Mouse (Mus musculus) ES-CJ7 (cell line): ENCODE data around the gene Psmb1.
A peak's percentile ranks its signal among the peaks of the same experiment; 100 is the strongest.
"Not testable (repeated sequence)": the region's sequence is repeated elsewhere in the genome, so short reads cannot be mapped to it uniquely, and the experiment has no call there.

Source experiments
- DNase-seq: peaks from one replicate; pipeline ENCODE4 v3.0.0; 2011; ENCODE audit warnings: low read depth, low spot score

Psmb1 gene

DNA sequence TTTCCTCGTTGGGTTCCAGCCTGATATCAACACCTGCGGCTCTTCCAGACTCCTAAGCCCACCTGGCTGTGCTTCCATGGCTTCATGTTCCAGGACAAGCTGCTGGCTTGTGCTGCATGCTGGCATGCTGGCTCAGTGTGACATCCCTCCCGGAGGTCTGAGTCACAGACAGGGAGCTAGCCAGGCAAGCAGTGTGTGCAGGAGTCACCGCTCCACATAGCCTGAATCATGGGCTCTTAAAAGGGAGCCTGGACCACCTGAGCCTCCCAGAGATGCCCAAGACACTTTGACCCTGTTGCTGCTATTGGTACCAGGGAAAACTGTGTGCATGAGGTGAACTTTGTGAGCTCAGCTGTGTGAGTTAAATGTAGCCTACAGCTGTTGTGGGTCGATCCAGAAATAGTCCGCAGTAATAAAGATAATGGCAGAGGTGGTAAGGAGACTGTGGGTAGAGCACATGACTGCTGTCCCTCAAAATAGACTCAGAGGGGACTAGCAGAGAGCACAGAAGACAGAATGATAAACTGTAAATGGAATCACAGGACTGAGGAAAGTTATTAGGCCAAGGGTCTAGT, 37.5 kb downstream of the Psmb1 start:
- DNase-seq = no peak

DNA sequence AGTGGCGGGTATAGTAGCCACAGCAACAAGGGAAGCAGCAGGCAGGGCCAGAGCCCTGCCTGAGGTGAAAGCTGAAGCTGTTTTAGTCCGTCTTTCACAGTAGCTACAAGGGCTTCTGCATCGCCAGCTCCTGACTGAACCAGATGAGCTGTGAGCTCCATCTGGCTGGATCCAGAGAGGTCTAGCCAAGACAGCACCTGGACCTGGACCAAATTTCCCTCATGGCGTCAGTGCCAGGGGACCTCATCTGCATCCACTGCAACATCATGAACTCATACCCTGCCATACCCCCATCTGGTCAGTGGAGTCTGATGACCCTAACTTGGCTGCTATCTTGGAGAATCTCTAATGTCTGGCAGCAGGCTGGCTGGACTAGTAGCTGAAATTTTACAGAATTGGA, 39.8 kb downstream of the Psmb1 start:
- DNase-seq = no peak

DNA sequence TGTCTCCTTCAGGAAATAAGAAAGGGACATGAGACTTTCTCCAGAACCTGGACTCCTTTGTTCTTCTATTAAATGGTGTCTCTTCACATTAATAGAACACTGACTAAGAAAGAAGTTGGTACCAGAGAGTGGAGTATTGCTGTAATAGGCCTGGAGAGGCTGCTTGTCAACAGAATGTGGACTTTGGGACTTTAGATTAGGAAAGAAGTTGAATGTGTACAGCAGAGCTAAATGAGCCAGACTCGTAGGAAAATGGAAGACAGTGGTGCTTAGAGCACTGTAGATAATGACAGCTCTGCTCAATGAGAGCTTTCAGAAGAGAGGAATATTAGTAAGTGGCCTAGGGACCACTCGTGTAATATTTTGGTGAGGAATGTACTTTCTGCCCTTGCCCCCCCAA, 43.0 kb downstream of the Psmb1 start:
- DNase-seq = no peak

DNA sequence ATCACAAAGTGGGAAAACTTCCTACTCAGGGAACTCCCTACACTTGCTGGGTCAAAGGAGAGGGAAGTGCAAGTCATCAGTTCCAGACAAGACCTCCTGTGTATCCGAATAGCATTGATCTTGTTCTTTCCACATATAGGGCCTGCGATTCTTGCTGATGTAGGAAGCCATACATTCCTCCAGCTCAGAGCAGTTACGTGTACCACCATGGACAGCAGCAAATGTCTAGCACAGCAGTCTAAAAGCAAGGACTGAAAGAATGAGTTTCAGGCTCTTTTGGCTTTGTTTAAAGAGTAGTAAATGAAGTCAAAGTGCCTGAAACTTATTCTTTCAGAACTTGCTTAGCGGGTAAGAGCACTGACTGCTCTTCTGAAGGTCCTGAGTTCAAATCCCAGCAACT, 44.3 kb downstream of the Psmb1 start:
- DNase-seq = peak; percentile 25

DNA sequence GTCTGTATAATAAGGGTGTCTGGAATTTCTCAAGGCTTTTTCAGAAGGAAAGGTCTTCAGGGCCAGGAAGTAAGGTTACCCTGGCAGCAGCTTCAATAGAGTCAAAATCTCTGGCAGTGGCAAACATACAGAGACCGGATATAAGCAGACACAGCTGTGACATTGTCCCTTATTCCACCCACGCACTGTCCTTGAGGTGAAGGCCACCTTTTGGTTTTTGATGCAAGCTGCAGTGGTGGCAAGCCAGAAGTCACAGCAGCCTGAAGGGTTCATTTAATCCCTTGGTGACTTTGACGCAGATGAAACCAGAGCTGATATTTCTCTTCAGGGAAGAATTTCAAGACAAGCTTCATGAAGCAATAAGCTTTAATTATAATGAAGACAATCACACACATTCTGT, 49.9 kb downstream of the Psmb1 start:
- no peak for DNase-seq

DNA sequence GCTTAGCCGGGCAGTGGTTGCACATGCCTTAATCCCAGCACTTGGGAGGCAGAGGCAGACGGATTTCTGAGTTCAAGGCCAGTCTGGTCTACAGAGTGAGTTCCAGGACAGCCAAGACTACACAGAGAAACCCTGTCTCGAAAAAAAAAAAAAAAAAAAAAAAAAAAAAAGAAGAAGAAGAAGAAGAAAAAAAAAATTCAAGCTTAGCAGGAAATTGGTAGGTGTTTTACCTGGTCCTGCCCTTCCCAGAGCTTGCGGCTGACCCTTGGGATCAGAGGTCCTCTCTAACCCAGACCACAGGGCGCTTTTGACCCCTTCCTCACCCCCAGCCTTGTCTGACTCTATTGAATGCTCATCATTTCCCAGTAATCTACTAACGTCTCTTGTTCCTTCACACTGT, 50.4 kb downstream of the Psmb1 start:
- not testable (repeated sequence) for DNase-seq

DNA sequence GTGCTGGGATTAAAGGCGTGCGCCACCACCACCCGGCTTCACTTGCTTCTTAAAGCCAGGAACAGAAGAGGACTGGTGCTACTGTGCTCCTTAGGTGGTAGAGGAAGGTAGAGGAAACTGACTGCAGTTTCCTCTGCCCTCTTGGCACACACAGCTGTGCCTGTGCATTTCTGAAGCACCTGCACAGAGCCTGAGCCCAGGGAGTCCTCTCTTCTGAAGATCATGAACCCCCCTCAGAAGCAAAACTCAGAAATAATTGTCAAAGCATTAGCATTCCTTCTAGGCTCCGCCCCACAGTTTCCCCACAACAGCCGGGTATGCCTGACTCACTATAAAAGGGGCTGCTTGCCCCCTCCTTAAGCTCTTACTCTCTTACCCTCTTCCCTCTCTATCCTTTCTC, 51.7 kb downstream of the Psmb1 start:
- DNase-seq = no peak

DNA sequence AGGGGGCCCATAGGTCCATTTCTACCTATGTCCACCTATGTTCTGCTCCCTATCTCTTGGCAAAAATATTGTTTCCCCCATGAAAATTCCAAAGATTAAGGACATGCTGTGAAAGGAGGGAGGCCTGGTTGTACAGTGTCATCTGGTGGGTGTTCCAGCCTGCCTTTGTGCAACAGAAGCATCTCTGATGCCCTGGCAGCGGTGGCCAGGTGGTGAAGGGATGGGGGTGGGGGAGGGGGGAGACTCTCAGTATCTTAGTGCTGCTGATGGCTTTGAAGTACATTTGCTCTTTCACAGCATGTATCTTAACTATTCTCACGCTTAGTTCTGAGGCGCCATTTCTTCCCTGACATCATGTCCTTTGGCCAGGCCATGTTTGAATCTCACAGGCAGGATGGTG, 54.1 kb downstream of the Psmb1 start:
- DNase-seq = no peak

DNA sequence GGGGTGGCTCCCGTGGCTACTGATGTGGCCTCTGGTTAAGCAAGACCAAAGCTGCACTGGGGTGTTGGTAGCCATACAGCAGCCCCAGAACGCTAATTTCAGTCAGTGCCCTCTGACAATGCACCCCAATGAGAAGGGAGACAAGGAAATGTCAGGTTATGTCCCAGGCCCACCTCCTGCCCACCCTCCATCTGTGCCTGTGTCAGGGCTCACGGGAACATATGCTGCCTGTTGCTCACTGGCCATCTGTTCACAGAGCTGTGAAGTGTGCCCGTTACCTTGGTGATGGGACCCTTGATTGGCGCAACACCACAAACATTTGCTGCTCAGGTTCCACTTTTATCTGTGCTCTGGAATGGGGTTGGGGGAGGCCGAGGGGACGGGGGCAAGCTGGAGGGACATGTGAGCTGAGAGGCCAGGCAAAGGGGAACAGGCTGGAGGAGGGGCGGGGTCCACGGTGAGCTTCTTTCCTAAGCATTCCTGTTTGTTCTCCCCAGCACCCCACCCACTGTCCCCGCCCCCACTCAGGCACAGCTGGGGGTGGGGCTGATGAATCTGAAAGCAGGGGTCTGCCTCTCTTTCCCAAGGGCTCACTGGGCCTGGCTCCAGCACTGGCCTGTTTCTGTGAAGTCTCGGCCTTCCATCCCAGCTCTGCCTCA, 59.0 kb downstream of the Psmb1 start:
- peak; percentile 69 for DNase-seq

DNA sequence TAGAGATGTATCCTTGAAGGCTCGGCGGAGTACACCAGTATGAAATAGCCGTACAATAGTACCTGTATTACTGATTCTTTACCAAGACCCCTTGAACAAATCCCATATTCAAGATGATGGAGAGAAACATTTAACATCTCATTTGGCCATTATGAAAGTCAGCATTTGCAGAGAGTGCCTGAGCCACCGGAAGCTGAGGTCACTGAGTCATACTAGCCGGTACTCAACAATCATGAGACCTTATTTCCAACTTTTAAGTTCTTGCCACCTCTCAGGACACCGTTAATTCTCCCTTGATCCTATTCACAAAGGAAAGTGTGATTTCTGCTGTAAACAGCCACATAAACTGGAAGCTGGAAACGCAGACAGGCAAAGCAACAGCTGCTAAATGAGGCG, 59.5 kb downstream of the Psmb1 start:
- DNase-seq = no peak

DNA sequence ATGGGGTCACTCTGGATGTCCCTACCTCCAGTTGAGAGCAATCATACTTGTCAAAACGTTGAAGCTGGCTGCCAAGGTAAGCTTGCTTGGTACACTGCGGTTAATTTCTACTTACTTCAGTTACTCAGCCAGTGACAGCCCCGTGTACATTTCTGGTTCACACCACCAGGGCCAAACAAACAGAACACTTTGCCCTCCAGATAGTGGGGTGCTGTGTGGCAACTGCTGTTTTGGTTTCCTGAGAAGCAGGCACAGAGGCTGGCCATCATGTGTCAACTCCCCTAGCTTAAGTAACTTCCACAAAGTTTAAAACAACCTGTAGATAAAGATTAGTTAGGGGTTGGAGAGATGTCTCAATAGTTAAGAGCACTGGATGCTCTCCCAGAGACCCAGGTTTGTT, 64.8 kb downstream of the Psmb1 start:
- DNase-seq = no peak

DNA sequence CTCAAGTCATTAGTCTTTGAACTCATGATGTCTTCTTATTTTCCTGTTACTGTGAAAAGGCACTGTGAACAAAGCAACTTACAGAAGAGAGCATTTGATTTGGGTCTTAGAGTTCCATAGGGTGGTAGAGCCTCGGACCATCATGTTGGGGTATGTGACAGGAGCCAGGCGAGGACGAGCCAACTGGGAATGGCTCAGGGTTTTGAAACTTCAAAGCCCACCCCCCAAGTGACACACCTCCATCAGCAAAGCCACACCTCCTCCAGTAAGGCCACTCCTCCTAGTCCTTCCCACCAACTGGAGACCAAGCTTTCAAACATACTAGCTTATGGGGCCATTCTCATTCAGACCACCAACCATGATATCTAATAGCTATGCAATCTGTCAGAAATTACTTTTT, 67.5 kb downstream of the Psmb1 start:
- DNase-seq = no peak

DNA sequence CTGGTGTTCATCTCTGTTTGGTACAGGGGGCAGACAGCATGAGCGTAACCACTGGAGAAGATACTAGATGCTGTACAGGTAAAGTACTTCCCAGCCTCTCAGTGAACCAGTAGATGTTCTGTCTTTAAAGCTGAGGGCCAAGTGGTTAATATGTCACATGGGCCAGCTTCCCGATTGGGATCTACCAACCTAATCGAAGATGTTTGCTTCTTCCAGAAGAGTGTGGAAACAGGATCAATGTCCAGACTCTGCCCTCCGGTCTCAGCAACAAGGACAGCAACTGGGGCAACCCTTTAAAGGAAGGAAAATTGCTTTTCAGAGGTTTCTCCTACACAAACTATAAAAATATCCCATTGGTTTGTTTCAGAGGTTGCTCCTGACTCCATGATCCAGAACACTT, 68.0 kb downstream of the Psmb1 start:
- no peak for DNase-seq

DNA sequence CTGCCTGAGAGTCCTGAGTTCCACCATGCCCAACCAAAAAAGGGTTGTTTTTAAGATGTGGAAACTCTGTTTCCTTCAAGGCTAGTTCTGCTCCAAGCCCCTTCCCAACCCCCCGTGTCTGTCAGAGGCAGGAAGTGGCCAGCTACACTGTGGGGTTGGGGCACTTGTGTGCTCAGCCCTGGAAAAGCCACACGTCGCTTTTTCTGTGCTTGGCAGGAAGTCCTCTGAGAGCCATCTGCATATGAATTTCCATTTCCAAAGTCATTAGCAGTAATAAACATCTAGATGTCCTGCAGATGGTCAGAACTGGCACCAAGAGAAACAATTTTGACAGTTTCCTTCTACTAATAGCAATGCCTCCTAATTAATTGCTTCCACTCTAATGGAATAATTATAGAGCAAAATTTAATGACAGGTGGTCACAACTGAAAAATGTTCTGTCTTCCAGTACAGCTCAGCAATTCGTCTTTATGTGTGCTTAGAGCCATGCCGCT, 68.5 kb downstream of the Psmb1 start:
- no peak for DNase-seq

DNA sequence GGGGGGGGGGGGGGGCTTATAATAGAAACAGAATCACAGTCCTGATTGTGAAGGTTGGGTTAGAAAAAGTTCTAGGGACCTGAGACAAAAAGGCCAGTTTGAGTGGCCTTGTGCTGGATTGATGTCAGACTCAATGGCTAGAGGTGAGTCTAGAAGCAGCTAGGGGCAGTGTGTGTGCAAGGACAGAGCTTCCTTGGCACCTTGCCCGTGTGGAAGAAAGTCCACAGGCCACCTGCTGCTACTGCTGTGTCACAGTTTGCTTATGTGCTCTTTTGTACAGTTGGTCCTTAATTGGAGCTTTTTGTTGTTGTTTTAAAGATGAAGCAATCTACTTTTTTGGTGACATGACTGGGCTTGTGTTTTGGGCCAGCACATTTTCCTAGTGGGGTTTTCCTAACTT, 69.6 kb downstream of the Psmb1 start:
- no peak for DNase-seq

DNA sequence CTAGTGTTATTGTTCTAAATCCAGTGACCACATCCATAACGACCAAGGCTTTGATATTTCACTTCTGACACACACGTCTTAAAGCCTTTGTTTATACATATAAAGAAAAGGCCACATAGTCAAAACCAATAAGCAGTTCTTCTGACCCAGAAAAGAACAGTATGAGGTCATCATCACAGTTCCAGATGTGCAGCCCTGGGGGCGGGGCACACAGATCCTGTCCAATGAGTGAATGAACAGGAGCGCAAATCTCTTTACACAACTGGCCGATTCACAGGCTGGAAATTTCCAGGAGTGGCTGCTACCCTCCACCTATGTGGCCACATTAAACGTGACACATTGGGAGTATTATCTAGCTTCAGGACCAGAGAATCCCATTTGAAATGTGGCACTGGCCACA, 70.1 kb downstream of the Psmb1 start:
- DNase-seq = no peak

DNA sequence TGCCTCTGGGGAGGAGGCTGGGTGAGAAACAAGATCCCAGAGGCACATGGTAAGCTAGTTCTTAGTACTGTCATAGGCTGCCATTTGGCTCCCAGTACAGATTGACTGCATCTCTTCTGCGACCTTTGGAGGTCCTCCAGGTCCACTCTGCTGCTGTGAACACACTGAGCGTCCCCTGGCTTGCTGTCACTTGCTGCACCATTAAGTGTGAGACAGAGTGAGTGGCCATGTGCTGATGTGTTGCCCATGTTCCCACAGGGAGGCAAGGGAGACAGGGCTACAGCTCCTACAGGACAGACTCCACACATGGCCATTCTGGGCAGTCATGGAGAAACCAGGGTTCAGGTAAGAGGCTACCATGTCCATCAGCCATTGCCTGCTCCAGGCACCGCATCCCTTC, 73.6 kb downstream of the Psmb1 start:
- DNase-seq = no peak
